Mouse (Mus musculus): ENCODE data around the gene Ehd1. TPM values are rescaled to one million over a fixed set of nuclear protein-coding genes. Genes with fewer than 3 reads are reported as not detected.

Gene Ehd1
- total and polyA plus RNA-seq, 3 experiments, result 65.9 to 105 TPM; not detected in 1

- Histone ChIP-seq H3K4me1 (ENCODE audit: control insufficient read depth in 1 of 2, insufficient read depth in 2 of 2, low read length in 2 of 2) (peaks cover 12 to 34% of the 10 kb centered on the region in 2 experiments), H3K79me2 (ENCODE audit: control insufficient read depth, insufficient read depth, low read length, poor library complexity) (peaks cover 44% of the 10 kb centered on the region)
Measured at GRCm38 (mm10) chr19:6277661-6278438, 1.3 kb downstream of the Ehd1 start.

GRCm38 (mm10) chr19:6278439-6279073 lies 2.0 kb downstream of the Ehd1 start:
- Histone ChIP-seq H3K9me3 (replicated peaks; ENCODE audit: insufficient read depth, low read length) (no peaks in the 10 kb centered on the region), H3K27me3 (ENCODE audit: control insufficient read depth in 1 of 2, insufficient read depth in 2 of 2, low read length in 2 of 2) (no peaks in the 10 kb centered on the region), H3K36me3 (ENCODE audit: control insufficient read depth in 1 of 2, insufficient read depth in 2 of 2, low read length in 2 of 2) (peaks cover 12 to 35% of the 10 kb centered on the region in 2 experiments), H3K79me2 (ENCODE audit: control insufficient read depth, insufficient read depth, low read length, poor library complexity) (peaks cover 44% of the 10 kb centered on the region), H3K4me3 (ENCODE audit: control insufficient read depth in 1 of 2, insufficient read depth in 1 of 2, low read depth in 2 of 2, low read length in 2 of 2) (peak overlapping the region; percentile 86 to 97), H3K4me1 (ENCODE audit: control insufficient read depth in 1 of 2, insufficient read depth in 2 of 2, low read length in 2 of 2) (peaks cover 18 to 41% of the 10 kb centered on the region in 2 experiments), H3K9ac (ENCODE audit: control insufficient read depth, low read depth, low read length, poor library complexity, severe bottlenecking) (peak overlapping the region; percentile 50), H3K27ac (ENCODE audit: control insufficient read depth, low read depth, low read length) (peak overlapping the region; percentile 61)
- DNase-seq (ENCODE audit: low read depth, low spot score), result peak; percentile 62
- TF ChIP-seq CHD1 (IDR thresholded peaks at IDR 0.05; ENCODE audit: low read depth, low read length) (no peak), MYC (IDR thresholded peaks at IDR 0.05; ENCODE audit: low read depth, low read length) (no peak), CHD2 (IDR thresholded peaks at IDR 0.05; ENCODE audit: low read length) (no peak), EP300 (IDR thresholded peaks at IDR 0.05; ENCODE audit: low read depth in 1 of 2, low read length in 2 of 2) (0 out of 4 replicates have a peak, but pooled peaks of 1 of the 2 experiments have one; percentile 7), GATA1 (IDR thresholded peaks at IDR 0.05; ENCODE audit: low read depth, low read length) (no peak), POLR2A (IDR thresholded peaks at IDR 0.05; ENCODE audit: control insufficient read depth in 1 of 2, insufficient read depth in 1 of 2, low read depth in 1 of 2, low read length in 2 of 2, poor library complexity in 1 of 2) (0 out of 4 replicates have a peak, but pooled peaks of 1 of the 2 experiments have one; percentile 33), MAX (IDR thresholded peaks at IDR 0.05; ENCODE audit: low read length) (peak; percentile 27; the same call in 1 of the 2 replicates), MEF2A (IDR thresholded peaks at IDR 0.05; ENCODE audit: extremely low read depth, insufficient replicate concordance, low read depth, low read length, poor library complexity, severe bottlenecking) (no peak), SIN3A (IDR thresholded peaks at IDR 0.05; ENCODE audit: low read length) (peak; percentile 56), MXI1 (IDR thresholded peaks at IDR 0.05; ENCODE audit: low read depth, low read length) (peak; percentile 69)

More at GRCm38 (mm10) chr19:6277661-6278438, 1.3 kb downstream of the Ehd1 start:
- Histone ChIP-seq H3K9ac (ENCODE audit: control insufficient read depth, low read depth, low read length, poor library complexity, severe bottlenecking) (peak overlapping the region; percentile 94), H3K27ac (ENCODE audit: control insufficient read depth, low read depth, low read length) (peak overlapping the region; percentile 61), H3K9me3 (replicated peaks; ENCODE audit: insufficient read depth, low read length) (no peaks in the 10 kb centered on the region), H3K4me3 (ENCODE audit: control insufficient read depth in 1 of 2, insufficient read depth in 1 of 2, low read depth in 2 of 2, low read length in 2 of 2) (peak overlapping the region; percentile 86 to 97), H3K36me3 (ENCODE audit: control insufficient read depth in 1 of 2, insufficient read depth in 2 of 2, low read length in 2 of 2) (peaks cover 9 to 27% of the 10 kb centered on the region in 2 experiments), H3K27me3 (ENCODE audit: control insufficient read depth in 1 of 2, insufficient read depth in 2 of 2, low read length in 2 of 2) (no peaks in the 10 kb centered on the region)
- TF ChIP-seq MAZ (IDR thresholded peaks at IDR 0.05; ENCODE audit: low read depth, low read length) (0 out of 2 replicates have a peak, but pooled peaks have one; percentile 31), SMC3 (IDR thresholded peaks at IDR 0.05; ENCODE audit: low read depth, low read length) (no peak), TBP (IDR thresholded peaks at IDR 0.05; ENCODE audit: low read depth, low read length) (0 out of 2 replicates have a peak, but pooled peaks have one; percentile 48), GABPA (IDR thresholded peaks at IDR 0.05; ENCODE audit: low read depth, low read length) (no peak), ELF1 (IDR thresholded peaks at IDR 0.05; ENCODE audit: low read depth, low read length) (no peak), MEF2A (IDR thresholded peaks at IDR 0.05; ENCODE audit: extremely low read depth, insufficient replicate concordance, low read depth, low read length, poor library complexity, severe bottlenecking) (no peak), NRF1 (IDR thresholded peaks at IDR 0.05; ENCODE audit: insufficient read depth, low read depth, low read length, poor library complexity, severe bottlenecking) (no peak), EP300 (IDR thresholded peaks at IDR 0.05; ENCODE audit: low read depth in 1 of 2, low read length in 2 of 2) (no peak), MYC (IDR thresholded peaks at IDR 0.05; ENCODE audit: low read depth, low read length) (no peak), UBTF (IDR thresholded peaks at IDR 0.05; ENCODE audit: borderline replicate concordance, insufficient read depth, low read depth, low read length) (no peak), CHD1 (IDR thresholded peaks at IDR 0.05; ENCODE audit: low read depth, low read length) (0 out of 2 replicates have a peak, but pooled peaks have one; percentile 73), RAD21 (IDR thresholded peaks at IDR 0.05; ENCODE audit: low read depth, low read length) (no peak), USF2 (IDR thresholded peaks at IDR 0.05; ENCODE audit: borderline replicate concordance in 1 of 2, insufficient read depth in 1 of 2, low read depth in 1 of 2, low read length in 2 of 2) (no peak), MYB (IDR thresholded peaks at IDR 0.05; ENCODE audit: low read depth, low read length) (no peak), HCFC1 (IDR thresholded peaks at IDR 0.05; ENCODE audit: low read depth, low read length) (no peak), MAX (IDR thresholded peaks at IDR 0.05; ENCODE audit: low read length) (no peak), RCOR1 (IDR thresholded peaks at IDR 0.05; ENCODE audit: low read depth, low read length) (no peak), POLR2A (IDR thresholded peaks at IDR 0.05; ENCODE audit: control insufficient read depth in 1 of 2, insufficient read depth in 1 of 2, low read depth in 1 of 2, low read length in 2 of 2, poor library complexity in 1 of 2) (no peak), POLR2AphosphoS2 (IDR thresholded peaks at IDR 0.05; ENCODE audit: low read length) (peak; percentile 27; the same call in 1 of the 2 replicates), ETS1 (IDR thresholded peaks at IDR 0.05; ENCODE audit: low read depth, low read length) (peak; percentile 16; the same call in 1 of the 2 replicates)
- peak; percentile 86 for DNase-seq (ENCODE audit: low read depth, low spot score)
